Mouse (Mus musculus) megakaryocyte progenitor cell, adult 5-6 weeks (primary cell): Measurements from ENCODE around the gene Hp1bp3. TPM values are rescaled to one million over a fixed set of nuclear protein-coding genes. Genes with fewer than 3 reads are reported as not detected.

Source experiments
- ATAC-seq: replicated peaks from 2 replicates; pipeline ENCODE4 v1.8.0; 2016; ENCODE audit warnings: mild to moderate bottlenecking, moderate TSS enrichment, inconsistent platforms; ENCODE audit not compliant: poor library complexity
- total RNA-seq, 2 experiments: library from RNA; stranded (forward) in 1 of 2; stranded (reverse) in 1 of 2; fragments of 157-497, 149-512 nt in 1 of 2; fragments of 200-1000 nt in 1 of 2; gene quantifications; 2 replicates each; pipeline versions ENCODE4 v1.2.3 to v1.2.4; 2015 to 2017

Hp1bp3 gene
- 147 and 172 TPM in 2 replicates for total RNA-seq (2015)
- 214 and 274 TPM in 2 replicates for total RNA-seq (2017)

- ATAC-seq: peak; percentile 57
Measured at GRCm38 (mm10) chr4:138216200-138216890, at the start of gene Hp1bp3. Gene Hp1bp3, plus strand, starts transcription at chr4:138216296.

GRCm38 (mm10) chr4:138166519-138166918 is 49.6 kb upstream of the Hp1bp3 start:
- ATAC-seq: no peak

- ATAC-seq: 0 out of 2 replicates have a peak, but pooled peaks have one; percentile 20
Measured at GRCm38 (mm10) chr4:138168162-138168561, 47.9 kb upstream of the Hp1bp3 start.

GRCm38 (mm10) chr4:138169420-138169819 is 46.7 kb upstream of the Hp1bp3 start:
- ATAC-seq: no peak

GRCm38 (mm10) chr4:138172686-138173085 is 43.4 kb upstream of the Hp1bp3 start:
- ATAC-seq: peak; percentile 63

- no peak for ATAC-seq
Measured at GRCm38 (mm10) chr4:138179391-138179790, 36.7 kb upstream of the Hp1bp3 start.

- peak; percentile 78 for ATAC-seq
Measured at GRCm38 (mm10) chr4:138180719-138181118, 35.4 kb upstream of the Hp1bp3 start.

- ATAC-seq: no peak
Measured at GRCm38 (mm10) chr4:138184056-138184455, 32.0 kb upstream of the Hp1bp3 start.

GRCm38 (mm10) chr4:138184573-138184981 is 31.5 kb upstream of the Hp1bp3 start:
- peak; percentile 30; the same call in 1 of the 2 replicates for ATAC-seq

GRCm38 (mm10) chr4:138185961-138186360 is 30.1 kb upstream of the Hp1bp3 start:
- ATAC-seq: no peak

GRCm38 (mm10) chr4:138187995-138188394 is 28.1 kb upstream of the Hp1bp3 start:
- ATAC-seq: peak; percentile 79

- ATAC-seq: no peak
Measured at GRCm38 (mm10) chr4:138192561-138192960, 23.5 kb upstream of the Hp1bp3 start.

GRCm38 (mm10) chr4:138200769-138201168 is 15.3 kb upstream of the Hp1bp3 start:
- no peak for ATAC-seq

GRCm38 (mm10) chr4:138201696-138202095 is 14.4 kb upstream of the Hp1bp3 start:
- no peak for ATAC-seq

GRCm38 (mm10) chr4:138210116-138210515 is 6.0 kb upstream of the Hp1bp3 start:
- ATAC-seq: no peak

- ATAC-seq: no peak
Measured at GRCm38 (mm10) chr4:138213861-138214260, 2.2 kb upstream of the Hp1bp3 start.

GRCm38 (mm10) chr4:138215671-138216199 is 361 bp upstream of the Hp1bp3 start:
- ATAC-seq: no peak

- peak; percentile 75 for ATAC-seq
Measured at GRCm38 (mm10) chr4:138216891-138217392, 846 bp downstream of the Hp1bp3 start.

GRCm38 (mm10) chr4:138217441-138217840 is 1.3 kb downstream of the Hp1bp3 start:
- no peak for ATAC-seq

- no peak for ATAC-seq
Measured at GRCm38 (mm10) chr4:138217951-138218685, 2.0 kb downstream of the Hp1bp3 start.

GRCm38 (mm10) chr4:138219331-138219730 is 3.2 kb downstream of the Hp1bp3 start:
- no peak for ATAC-seq

- ATAC-seq: no peak
Measured at GRCm38 (mm10) chr4:138220761-138221160, 4.7 kb downstream of the Hp1bp3 start.
